Comparison of ENCODE assay signal across 28 mouse cellular contexts in genomic region chr9:103915126-103915525, GRCm38 (mm10).
DNase-seq lines count a peak whose midpoint lies in the region; ATAC-seq and TF ChIP-seq lines count a peak whose summit lies in the region.
"Had no signal": no experiment of that assay in that cellular context is flagged by ENCODE, and none has a peak within 500 bp of the region (broad histone marks: within the 10 kb centered on the region; RNA-seq: fewer than 3 reads in every experiment).

No protein-coding gene starts in this region.

- TF ChIP-seq EP300 in heart, adult 2 months (IDR thresholded peaks at IDR 0.05; ENCODE audit: insufficient read depth, low read depth, low read length) = peak; percentile 34; the same call in 1 of the 2 replicates

- H3K9ac ChIP-seq in heart, adult 2 months (ENCODE audit: low read depth, low read length) = no peak overlapping the region
- H3K9ac ChIP-seq in heart, embryonic 11.5 days (ENCODE audit: low read depth, low read length) = no peak overlapping the region
- H3K9ac ChIP-seq: embryonic facial prominence, embryonic 15.5 days; forebrain, embryonic 12.5 days; forebrain, postnatal 0 days; hindbrain, embryonic 15.5 days; liver, embryonic 12.5 days; liver, postnatal 0 days; neural tube, embryonic 13.5 days had no signal

- no peak for ATAC-seq in heart, embryonic 11.5 days (replicated peaks; ENCODE audit: insufficient number of reproducible peaks, low FRiP score, low TSS enrichment)
- ATAC-seq: forebrain, postnatal 0 days; inflammation-experienced regulatory T-cells, adult 6 months; liver, embryonic 12.5 days; liver, postnatal 0 days had no signal

- DNase-seq in cerebellum, adult 11-12 months = peak; percentile 2
- DNase-seq in cerebellum, adult 8-10 months = no peak
- peak; percentile 25 to 35 for DNase-seq in heart, adult 2 months
- DNase-seq in cerebellum, postnatal 14 days = peak; percentile 49 to 65
- peak; percentile 6 to 14 for DNase-seq in heart, postnatal 36 days
- no peak for DNase-seq in urinary bladder, adult 18-20 months (ENCODE audit: low spot score in 2 of 2)
- DNase-seq in urinary bladder, adult 2 months (ENCODE audit: low spot score) = no peak
- DNase-seq: adrenal gland, adult 8-10 months; forebrain, postnatal 0 days; kidney, adult 11 months; kidney, postnatal 14 days; liver, postnatal 0 days; lung, postnatal 36 days; right cerebral cortex, postnatal 4 days; thymus, adult 2 months; thymus, postnatal 4 days had no signal

- H3K9me3 ChIP-seq in heart, embryonic 11.5 days (replicated peaks; ENCODE audit: control insufficient read depth, low read length) = no peaks in the 10 kb centered on the region
- H3K9me3 ChIP-seq: embryonic facial prominence, embryonic 10.5 days; embryonic facial prominence, embryonic 15.5 days; hindbrain, embryonic 10.5 days; hindbrain, embryonic 15.5 days; liver, embryonic 12.5 days; neural tube, embryonic 13.5 days had no signal

- no peak overlapping the region for H3K27ac ChIP-seq in heart, adult 2 months
- no peak overlapping the region for H3K27ac ChIP-seq in heart, embryonic 11.5 days (ENCODE audit: low read depth, low read length)
- H3K27ac ChIP-seq: embryonic facial prominence, embryonic 10.5 days; embryonic facial prominence, embryonic 15.5 days; forebrain, embryonic 12.5 days; hindbrain, embryonic 10.5 days; hindbrain, embryonic 15.5 days; liver, embryonic 12.5 days; neural tube, embryonic 13.5 days; stomach, postnatal 0 days had no signal

- 46% methylated on average over 4 of the region's 4 CpGs for WGBS in heart, adult 2 months
- WGBS in heart, embryonic 11.5 days (ENCODE audit: insufficient replicate concordance) = 78% methylated on average over 4 of the region's 4 CpGs

- H3K36me3 ChIP-seq in heart, adult 2 months (ENCODE audit: control insufficient read depth, insufficient read depth, low read length) = no peaks in the 10 kb centered on the region
- no peaks in the 10 kb centered on the region for H3K36me3 ChIP-seq in heart, embryonic 11.5 days (ENCODE audit: control insufficient read depth, insufficient read depth, low read length)
- H3K36me3 ChIP-seq: embryonic facial prominence, embryonic 10.5 days; embryonic facial prominence, embryonic 15.5 days; forebrain, embryonic 12.5 days; G1E; hindbrain, embryonic 10.5 days; hindbrain, embryonic 15.5 days; liver, embryonic 12.5 days; neural tube, embryonic 13.5 days had no signal

- H3K27me3 ChIP-seq in heart, adult 2 months (ENCODE audit: control insufficient read depth, insufficient read depth, low read length) = no peaks in the 10 kb centered on the region
- H3K27me3 ChIP-seq in heart, embryonic 11.5 days (ENCODE audit: control insufficient read depth, insufficient read depth, low read length) = no peaks in the 10 kb centered on the region
- H3K27me3 ChIP-seq: embryonic facial prominence, embryonic 15.5 days; forebrain, embryonic 12.5 days; hindbrain, embryonic 15.5 days; liver, embryonic 12.5 days; neural tube, embryonic 13.5 days had no signal

- TF ChIP-seq CTCF in heart, adult 2 months (IDR thresholded peaks at IDR 0.05) = no peak

- H3K4me1 ChIP-seq in heart, adult 2 months (ENCODE audit: control insufficient read depth, insufficient read depth, low read length) = peaks cover 1% of the 10 kb centered on the region; the same call in 1 of the 2 replicates
- H3K4me1 ChIP-seq in heart, embryonic 11.5 days (ENCODE audit: control insufficient read depth, insufficient read depth, low read length) = no peaks in the 10 kb centered on the region
- H3K4me1 ChIP-seq: embryonic facial prominence, embryonic 10.5 days; embryonic facial prominence, embryonic 15.5 days; forebrain, embryonic 12.5 days; hindbrain, embryonic 10.5 days; hindbrain, embryonic 15.5 days; liver, embryonic 12.5 days; neural tube, embryonic 13.5 days had no signal

- intact Hi-C loops in heart, adult 2 months (cut with DNase I) = no loop called here
- intact Hi-C loops in heart, postnatal 36 days (cut with DNase I) = loop anchor here (10.0 kb wide), 1 partner anchor 420 kb away; no protein-coding TSS in a partner anchor

- no peak overlapping the region for H3K4me2 ChIP-seq in heart, embryonic 11.5 days
- H3K4me2 ChIP-seq: embryonic facial prominence, embryonic 15.5 days; forebrain, embryonic 12.5 days; hindbrain, embryonic 15.5 days; liver, embryonic 12.5 days; midbrain, embryonic 11.5 days; neural tube, embryonic 13.5 days had no signal

- TF ChIP-seq POLR2A in heart, adult 2 months (IDR thresholded peaks at IDR 0.05; ENCODE audit: insufficient read depth, low read depth, low read length) = no peak

- H3K79me2 ChIP-seq in heart, adult 2 months (replicated peaks; ENCODE audit: control insufficient read depth, insufficient read depth, low read length) = no peaks in the 10 kb centered on the region

- H3K4me3 ChIP-seq in heart, adult 2 months = no peak overlapping the region
- H3K4me3 ChIP-seq in heart, embryonic 11.5 days (ENCODE audit: low read depth, low read length) = no peak overlapping the region
- H3K4me3 ChIP-seq: embryonic facial prominence, embryonic 10.5 days; embryonic facial prominence, embryonic 15.5 days; forebrain, embryonic 12.5 days; hindbrain, embryonic 10.5 days; hindbrain, embryonic 15.5 days; liver, embryonic 12.5 days; neural tube, embryonic 13.5 days had no signal

Comparison
In these comparisons a context has a peak if more than half of its experiments do, and no peak if none do; other contexts are left out.
1. DNase-seq: peak in cerebellum, adult 11-12 months (single experiment), heart, adult 2 months (2 of 2), cerebellum, postnatal 14 days (2 of 2) and heart, postnatal 36 days (2 of 2); none in cerebellum, adult 8-10 months (single experiment), urinary bladder, adult 18-20 months (0 of 2) and urinary bladder, adult 2 months (single experiment).